Mouse (Mus musculus) CD4-positive, CD25-positive, alpha-beta regulatory T cell, adult 2 months (primary cell): ENCODE measurements around the gene Prima1.
A peak's percentile ranks its signal among the peaks of the same experiment; 100 is the strongest.

Experiments
- DNase-seq: peaks from one replicate; pipeline ENCODE4 v3.0.0-alpha.2; 2012; ENCODE audit warnings: low read depth, low spot score

Gene Prima1

GRCm38 (mm10) chr12:103155406-103155805 is 86.5 kb downstream of the Prima1 start:
- DNase-seq = no peak

DNA sequence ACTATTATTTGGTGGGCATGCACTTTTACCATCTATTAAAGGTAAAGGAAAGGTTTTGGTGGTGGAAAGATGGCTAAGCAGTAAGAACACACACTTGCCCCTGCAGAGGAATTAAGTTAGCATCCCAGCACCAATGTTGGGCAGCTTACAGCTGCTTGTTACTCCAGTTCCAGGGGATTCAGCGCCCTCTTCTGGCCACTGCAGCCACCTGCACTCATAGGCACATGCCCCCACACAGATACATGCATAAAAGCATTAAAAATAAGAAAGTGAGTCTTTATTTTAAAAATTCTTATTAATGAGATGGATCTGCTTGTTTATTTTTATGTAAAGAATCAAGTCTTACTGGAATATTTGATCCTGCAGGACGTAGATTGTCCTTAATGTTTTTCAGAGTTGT is 87.0 kb downstream of the Prima1 start:
- DNase-seq = peak; percentile 5

GRCm38 (mm10) chr12:103150247-103150646 is 91.7 kb downstream of the Prima1 start:
- DNase-seq = no peak
